Mouse (Mus musculus) spleen, postnatal 4 days (tissue): Measurements from ENCODE around the gene Tbc1d23.
"Not testable (repeated sequence)": the region's sequence is repeated elsewhere in the genome, so short reads cannot be mapped to it uniquely, and the experiment has no call there.

Source experiments
- DNase-seq, 2 experiments: peaks; one replicate each; pipeline ENCODE4 v3.0.0; 2022; ENCODE audit warnings: low spot score in 2 of 2

Gene Tbc1d23

GRCm38 (mm10) chr16:57215957-57216356 is 15.3 kb downstream of the Tbc1d23 start:
- no peak for DNase-seq

GRCm38 (mm10) chr16:57211037-57211436 is 20.3 kb downstream of the Tbc1d23 start:
- no peak for DNase-seq

GRCm38 (mm10) chr16:57208342-57208741 is 23.0 kb downstream of the Tbc1d23 start:
- no peak for DNase-seq

- no peak for DNase-seq
These were observed 34.0 kb downstream of the Tbc1d23 start for GRCm38 (mm10) chr16:57197281-57197680.

DNA sequence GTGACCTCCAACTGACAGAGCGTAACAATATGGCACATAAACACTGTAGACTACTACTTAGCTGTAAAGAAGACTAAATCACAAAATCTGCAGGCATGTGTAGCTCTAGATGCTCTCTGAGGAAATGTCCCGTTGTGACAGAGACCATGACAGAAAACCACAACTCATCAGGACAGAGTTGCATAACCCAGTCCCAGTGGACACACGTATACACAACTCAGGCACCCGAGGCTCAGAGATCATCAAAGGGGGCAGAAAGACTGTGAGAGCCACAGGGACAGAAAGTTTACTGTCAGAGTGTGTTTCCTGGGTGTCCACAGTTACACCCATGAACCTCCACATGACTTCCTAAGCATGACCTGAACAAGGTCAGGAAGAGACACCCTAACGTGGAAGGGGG is 34.7 kb downstream of the Tbc1d23 start:
- DNase-seq = no peak

GRCm38 (mm10) chr16:57191214-57191613 is 40.1 kb downstream of the Tbc1d23 start:
- DNase-seq = no peak

GRCm38 (mm10) chr16:57190390-57190789 is 40.9 kb downstream of the Tbc1d23 start:
- DNase-seq = no peak

DNA sequence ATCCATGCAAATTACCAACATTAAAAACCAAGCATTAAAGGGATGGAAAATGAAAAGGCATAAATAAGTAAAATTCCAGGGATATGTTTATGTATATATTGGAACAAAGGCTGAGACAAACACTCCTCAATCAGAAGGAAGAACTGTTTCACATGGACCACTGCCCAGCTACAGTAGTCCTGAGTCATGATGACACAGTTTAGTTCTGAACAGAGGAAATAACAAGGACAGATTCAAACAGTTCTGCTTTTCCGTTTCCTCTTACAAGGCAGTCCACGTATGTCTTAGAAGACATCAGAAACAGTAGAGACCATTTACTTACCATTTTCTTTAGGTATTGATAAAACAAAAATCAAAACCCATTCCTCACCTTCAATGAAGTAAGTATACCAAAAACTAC is 41.8 kb downstream of the Tbc1d23 start:
- no peak for DNase-seq

- no peak for DNase-seq
These were observed 44.7 kb downstream of the Tbc1d23 start for GRCm38 (mm10) chr16:57186618-57187017.

- no peak for DNase-seq
These were observed 49.3 kb downstream of the Tbc1d23 start for GRCm38 (mm10) chr16:57182037-57182436.

- DNase-seq = no peak
These were observed 50.1 kb downstream of the Tbc1d23 start for GRCm38 (mm10) chr16:57181180-57181579.

DNA sequence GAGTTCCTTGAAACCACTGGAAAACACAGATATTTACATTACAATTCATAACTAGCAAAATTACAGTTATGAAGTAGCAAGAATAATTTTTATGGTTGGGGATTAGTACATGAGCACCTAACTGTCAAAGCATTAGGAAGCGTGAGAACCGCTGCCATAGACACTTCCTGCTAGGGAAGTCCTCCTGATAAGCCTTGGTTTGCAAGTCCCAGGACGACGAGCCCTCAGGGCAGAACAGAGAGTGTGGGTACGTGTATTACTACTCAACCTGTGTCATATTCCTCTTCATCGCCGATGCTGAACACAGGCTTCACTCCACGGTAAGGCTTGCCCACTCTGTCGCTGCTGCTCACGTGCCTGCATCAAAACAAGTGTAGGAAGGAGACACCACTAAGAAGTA is 53.6 kb downstream of the Tbc1d23 start:
- no peak for DNase-seq

GRCm38 (mm10) chr16:57177254-57177653 is 54.0 kb downstream of the Tbc1d23 start:
- no peak for DNase-seq

DNA sequence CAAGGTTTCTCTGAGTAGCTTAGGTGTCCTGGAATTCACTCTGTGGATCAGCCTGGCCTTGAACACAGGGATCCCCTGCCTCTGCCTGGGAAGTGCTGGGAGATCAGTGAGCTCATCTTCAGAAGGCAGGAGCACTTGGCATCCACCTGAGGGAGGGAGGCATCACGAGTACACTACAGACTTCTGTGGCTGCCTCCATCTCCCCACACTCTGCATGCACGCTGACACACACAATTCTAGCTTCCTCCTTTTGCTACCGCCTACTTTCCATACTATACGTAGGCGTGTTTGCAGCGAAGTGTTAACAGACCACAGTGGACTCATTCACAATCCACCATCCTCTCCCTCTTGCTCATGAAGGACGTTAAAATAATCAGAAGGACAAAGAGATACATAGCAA is 55.0 kb downstream of the Tbc1d23 start:
- DNase-seq = no peak

DNA sequence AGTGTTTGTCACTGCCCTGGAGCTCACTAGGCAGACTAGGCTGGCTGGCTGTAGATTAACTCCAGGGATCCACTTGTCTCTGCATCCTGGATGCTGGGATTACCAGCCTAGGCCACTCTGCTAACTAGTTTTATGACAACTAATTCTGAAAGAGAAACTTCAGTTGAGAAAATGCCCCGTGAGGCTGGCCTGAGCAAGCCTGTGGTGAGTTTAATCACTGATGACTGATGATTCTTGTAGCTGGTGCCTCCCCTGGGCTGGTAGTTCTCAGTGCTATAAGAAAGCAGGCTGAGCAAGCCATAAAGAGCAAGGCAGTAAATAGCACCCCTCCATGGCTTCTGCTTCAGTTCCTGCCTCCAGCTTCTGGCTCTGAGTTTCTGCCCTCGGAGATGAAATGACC is 55.6 kb downstream of the Tbc1d23 start:
- no peak for DNase-seq

GRCm38 (mm10) chr16:57174480-57174879 is 56.8 kb downstream of the Tbc1d23 start:
- not testable (repeated sequence) for DNase-seq

DNA sequence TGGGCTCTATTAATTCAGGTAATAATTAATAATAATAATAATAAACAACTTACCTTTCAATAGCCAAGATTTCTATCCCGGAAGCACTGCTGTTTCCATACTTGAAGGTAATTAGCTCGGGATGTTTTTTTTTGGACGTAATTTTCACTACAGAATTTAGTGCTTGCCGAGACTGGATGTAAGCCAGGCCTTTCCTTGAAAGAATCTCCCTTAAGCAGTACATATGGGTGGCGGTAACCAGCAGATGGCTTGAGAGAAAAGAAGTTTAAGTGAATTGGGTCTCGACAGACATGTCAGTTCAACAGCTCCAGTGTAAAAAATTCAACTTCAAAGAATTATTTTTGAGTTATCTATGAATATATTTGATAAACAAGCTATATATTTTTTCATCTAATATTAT is 59.7 kb downstream of the Tbc1d23 start:
- DNase-seq = no peak

- no peak for DNase-seq
These were observed 60.1 kb downstream of the Tbc1d23 start for GRCm38 (mm10) chr16:57171161-57171560.

DNA sequence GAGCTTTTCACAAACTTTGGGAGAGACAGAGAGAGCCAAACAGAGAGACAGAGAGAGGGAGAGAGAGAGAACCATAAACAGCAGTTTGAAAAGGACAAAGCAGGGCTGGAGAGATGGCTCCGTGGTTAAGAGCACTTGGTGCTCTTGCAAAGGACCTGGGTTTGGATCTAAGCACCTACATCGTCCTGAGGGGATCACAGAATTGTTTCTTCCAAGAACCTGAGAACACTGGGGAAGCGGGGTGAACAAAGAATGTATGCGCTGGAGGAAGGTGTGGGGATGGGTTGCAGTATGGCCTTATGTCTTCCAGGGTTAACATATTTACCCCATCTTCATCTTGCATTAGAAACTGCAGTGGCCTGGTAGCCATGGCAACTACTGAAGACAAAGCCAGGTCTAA is 63.1 kb downstream of the Tbc1d23 start:
- DNase-seq = no peak

DNA sequence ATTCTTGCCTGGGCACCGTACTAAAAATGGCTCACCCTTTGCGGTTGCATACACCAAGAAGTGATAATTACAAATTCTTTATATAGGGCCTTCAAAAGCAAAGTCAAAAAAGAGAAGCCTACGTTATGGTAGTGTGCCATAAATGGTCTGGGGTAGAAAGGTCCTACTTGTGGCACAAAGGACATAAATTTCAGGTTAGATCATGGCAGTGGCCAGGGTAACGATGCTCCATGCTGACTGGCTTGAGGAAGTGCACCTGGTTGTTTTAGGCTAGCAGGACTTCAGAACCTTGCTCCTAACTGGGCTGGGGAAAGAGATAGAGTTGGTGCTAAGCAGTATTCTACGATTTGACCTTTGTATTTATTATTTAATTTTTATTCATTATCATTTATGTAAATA is 63.8 kb downstream of the Tbc1d23 start:
- no peak for DNase-seq

- DNase-seq = peak; percentile 94 to 99
These were observed 64.4 kb downstream of the Tbc1d23 start, which contains the start of gene Nit2 for GRCm38 (mm10) chr16:57166611-57167513. Gene Nit2 (minus strand): TSS chr16:57167341.

GRCm38 (mm10) chr16:57166086-57166485 is 65.2 kb downstream of the Tbc1d23 start:
- no peak for DNase-seq

- no peak for DNase-seq
These were observed 66.1 kb downstream of the Tbc1d23 start for GRCm38 (mm10) chr16:57165157-57165556.

DNA sequence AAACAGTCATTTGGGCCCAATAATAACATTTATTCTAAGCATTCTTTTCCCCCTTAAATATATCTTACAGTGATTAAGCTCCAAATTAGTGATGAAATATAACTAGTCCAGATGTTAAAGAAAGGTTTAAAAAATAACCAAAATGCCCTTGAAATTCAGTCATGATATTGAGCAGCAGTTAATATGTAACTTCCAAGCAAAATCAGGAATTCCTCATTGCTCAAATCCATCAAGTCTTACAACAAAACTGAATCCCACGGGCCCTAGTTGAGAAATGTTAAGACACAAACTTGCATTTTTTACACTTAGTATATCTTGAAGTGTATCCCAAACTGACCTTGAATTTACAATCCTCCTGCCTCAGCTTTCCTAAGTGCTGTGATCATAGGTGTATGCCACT is 67.6 kb downstream of the Tbc1d23 start:
- no peak for DNase-seq
